Mouse (Mus musculus) cerebellum, adult 9-10 months (tissue): ENCODE data around the gene Kcnh4.

Source experiments
- DNase-seq: peaks from one replicate; pipeline ENCODE4 v3.0.0; 2022

The Kcnh4 gene

GRCm38 (mm10) chr11:100761547-100762045 lies 1.9 kb upstream of the Kcnh4 start:
- peak; percentile 90 for DNase-seq

- DNase-seq, result no peak
Measured at GRCm38 (mm10) chr11:100758707-100759610, 783 bp downstream of the Kcnh4 start.

GRCm38 (mm10) chr11:100757566-100757965 lies 2.2 kb downstream of the Kcnh4 start:
- no peak for DNase-seq

GRCm38 (mm10) chr11:100756476-100756875 lies 3.3 kb downstream of the Kcnh4 start:
- DNase-seq, result no peak

GRCm38 (mm10) chr11:100754693-100755057 lies 5.1 kb downstream of the Kcnh4 start:
- DNase-seq, result no peak

- DNase-seq, result no peak
Measured at GRCm38 (mm10) chr11:100754021-100754692, 5.6 kb downstream of the Kcnh4 start.

GRCm38 (mm10) chr11:100752294-100752693 lies 7.4 kb downstream of the Kcnh4 start:
- no peak for DNase-seq

- no peak for DNase-seq
Measured at GRCm38 (mm10) chr11:100750127-100750526, 9.6 kb downstream of the Kcnh4 start.

GRCm38 (mm10) chr11:100749469-100749868 lies 10.3 kb downstream of the Kcnh4 start:
- DNase-seq, result no peak

GRCm38 (mm10) chr11:100748620-100749019 lies 11.1 kb downstream of the Kcnh4 start:
- no peak for DNase-seq

GRCm38 (mm10) chr11:100747114-100747513 lies 12.6 kb downstream of the Kcnh4 start:
- no peak for DNase-seq

- DNase-seq, result no peak
Measured at GRCm38 (mm10) chr11:100746546-100746945, 13.2 kb downstream of the Kcnh4 start.

GRCm38 (mm10) chr11:100745085-100745484 lies 14.7 kb downstream of the Kcnh4 start:
- DNase-seq, result peak; percentile 62

GRCm38 (mm10) chr11:100741348-100741747 lies 18.4 kb downstream of the Kcnh4 start:
- peak; percentile 51 for DNase-seq

- peak; percentile 61 for DNase-seq
Measured at GRCm38 (mm10) chr11:100738749-100739148, 21.0 kb downstream of the Kcnh4 start.

GRCm38 (mm10) chr11:100738066-100738604 lies 21.6 kb downstream of the Kcnh4 start, which contains the start of gene Rab5c:
Rab5c (minus strand) TSS chr11:100738215.
- peak; percentile 100 for DNase-seq

GRCm38 (mm10) chr11:100737105-100737733 lies 22.5 kb downstream of the Kcnh4 start:
- peak; percentile 45 for DNase-seq

GRCm38 (mm10) chr11:100736746-100737080 lies 23.0 kb downstream of the Kcnh4 start:
- no peak for DNase-seq

- DNase-seq, result no peak
Measured at GRCm38 (mm10) chr11:100735954-100736745, 23.6 kb downstream of the Kcnh4 start.

GRCm38 (mm10) chr11:100735134-100735865 lies 24.4 kb downstream of the Kcnh4 start:
- no peak for DNase-seq

- no peak for DNase-seq
Measured at GRCm38 (mm10) chr11:100730477-100731205, 29.1 kb downstream of the Kcnh4 start.
